Mouse (Mus musculus) kidney, embryonic 14.5 days (tissue): ENCODE results near the gene Naif1. TPM values are rescaled to one million over a fixed set of nuclear protein-coding genes. Genes with fewer than 3 reads are reported as not detected.
"Not testable (repeated sequence)": the region's sequence is repeated elsewhere in the genome, so short reads cannot be mapped to it uniquely, and the experiment has no call there.

Experiments used
- ATAC-seq: fragments of 200-750 bp; cut with Nextera tagmentation; 2 replicates; pipeline ENCODE4 v1.8.0; 2017; ENCODE audit warnings: moderate number of reproducible peaks, mild to moderate bottlenecking, moderate TSS enrichment, moderate library complexity; ENCODE audit not compliant: low FRiP score, low TSS enrichment
- H3K27ac ChIP-seq: fragments of 300-500 bp; sonication (generic); 2 replicates; pipeline ENCODE4 v1.5.1; 2014; ENCODE audit warnings: low read depth, mild to moderate bottlenecking, low read length, moderate library complexity, mixed read lengths
- H3K27me3 ChIP-seq: fragments of 300-500 bp; sonication (generic); 2 replicates; pipeline ENCODE4 v1.6.1; 2014; ENCODE audit warnings: mild to moderate bottlenecking, low read length; ENCODE audit not compliant: control insufficient read depth, insufficient read depth
- H3K36me3 ChIP-seq: fragments of 300-500 bp; sonication (generic); 2 replicates; pipeline ENCODE4 v1.6.1; 2014; ENCODE audit warnings: low read length, mixed read lengths; ENCODE audit not compliant: control insufficient read depth, insufficient read depth
- H3K4me1 ChIP-seq: fragments of 300-500 bp; sonication (generic); 2 replicates; pipeline ENCODE4 v1.6.1; 2014; ENCODE audit warnings: low read length, mixed read lengths; ENCODE audit not compliant: control insufficient read depth, insufficient read depth
- H3K4me2 ChIP-seq: fragments of 300-500 bp; sonication (generic); replicated peaks from 2 replicates; pipeline ENCODE4 v1.6.1; 2014; ENCODE audit warnings: low read depth, mild to moderate bottlenecking, low read length
- H3K4me3 ChIP-seq: fragments of 300-500 bp; sonication (generic); 2 replicates; pipeline ENCODE4 v1.5.1; 2014; ENCODE audit warnings: mild to moderate bottlenecking, low read length
- H3K9ac ChIP-seq: fragments of 300-500 bp; sonication (generic); 2 replicates; pipeline ENCODE4 v1.6.1; 2014; ENCODE audit warnings: low read depth, mild to moderate bottlenecking, low read length, moderate library complexity
- H3K9me3 ChIP-seq: fragments of 300-500 bp; sonication (generic); 2 replicates; pipeline ENCODE4 v1.6.1; 2016; ENCODE audit warnings: low read length; ENCODE audit not compliant: control insufficient read depth
- WGBS: fragments of 180-500 bp; shearing (Covaris S2); extraction: QIAGEN DNeasy Blood & Tissue Kit; methylation state at CpG from one replicate; pipeline ENCODE4 v1.1.7; 2014; 5-methylcytosine and 5-hydroxymethylcytosine counted together
- polyA plus RNA-seq: library from polyadenylated mRNA; unstranded; fragments of >200 nt; fragmentation: Nextera tagmentation; extraction: Ambion mirVana; gene quantifications from 2 replicates; pipeline ENCODE4 v1.2.1, GENCODE M21; 2014

Gene Naif1
- polyA plus RNA-seq, 1 experiment from 2014 or later, result 6.4 TPM

DNA sequence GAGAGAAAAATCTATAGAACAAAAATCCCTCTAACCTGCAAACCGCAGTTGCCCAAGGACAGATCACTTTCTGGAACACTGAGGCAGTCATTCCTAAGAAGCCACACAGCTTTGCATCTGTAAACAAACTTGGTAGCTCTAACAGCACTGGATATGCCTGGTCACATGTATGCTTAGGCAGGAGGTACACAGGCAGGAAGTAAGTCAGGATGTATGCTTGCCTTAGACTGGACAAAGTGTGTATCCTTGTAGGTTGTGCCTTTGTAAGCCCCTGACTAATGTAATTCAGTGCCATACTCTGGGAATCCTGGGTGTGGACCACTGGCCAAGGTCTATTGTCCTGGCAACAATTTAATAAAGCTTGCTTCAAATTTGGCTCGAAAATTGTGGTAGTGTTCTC, 13.5 kb downstream of the Naif1 start:
- no peaks in the 10 kb centered on the region for H3K9me3 ChIP-seq
- H3K27me3 ChIP-seq, result no peaks in the 10 kb centered on the region
- H3K9ac ChIP-seq, result no peak overlapping the region
- no peak overlapping the region for H3K27ac ChIP-seq
- WGBS, result 81% methylated on average over 2 of the region's 2 CpGs
- no peak overlapping the region for H3K4me3 ChIP-seq
- H3K4me1 ChIP-seq, result no peaks in the 10 kb centered on the region
- no peaks in the 10 kb centered on the region for H3K36me3 ChIP-seq
- ATAC-seq, result no peak
- no peak overlapping the region for H3K4me2 ChIP-seq

- WGBS, result 64% methylated on average over 6 of the region's 6 CpGs
- ATAC-seq, result no peak
- no peak overlapping the region for H3K27ac ChIP-seq
Measured at GRCm38 (mm10) chr2:32464212-32464891, 14.1 kb downstream of the Naif1 start.

DNA sequence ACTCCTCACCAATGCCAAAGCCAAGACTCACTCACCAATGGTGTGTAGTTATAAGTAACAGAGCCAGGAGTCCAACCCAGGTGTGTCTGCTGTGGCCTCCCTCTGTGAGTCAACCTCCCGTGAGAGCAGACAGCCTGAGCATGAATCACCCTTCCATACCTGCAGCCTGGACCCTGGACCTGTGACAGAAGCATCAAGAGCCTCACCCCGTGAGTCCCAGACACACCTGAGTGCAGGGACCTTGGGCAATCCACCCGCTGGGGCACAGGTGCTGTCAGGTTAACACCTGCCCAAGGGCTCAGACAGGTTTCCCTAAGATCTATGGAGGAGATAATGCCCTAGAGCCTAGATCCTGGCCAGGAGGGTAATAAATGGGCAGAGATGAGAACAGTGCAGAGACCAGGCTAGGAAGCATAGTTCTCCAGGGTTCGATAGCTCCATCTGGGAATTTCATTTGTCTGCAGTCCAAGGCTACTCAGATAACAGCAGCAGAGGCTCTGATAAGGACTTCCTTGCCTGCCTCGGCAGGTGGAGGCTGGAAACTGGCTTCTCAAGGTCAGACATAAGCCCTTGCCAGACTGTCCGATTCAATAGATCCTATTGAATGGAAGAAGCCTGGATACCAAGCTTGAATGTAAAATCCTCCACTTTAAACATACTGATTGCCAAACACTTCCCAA, 20.9 kb downstream of the Naif1 start:
- no peak overlapping the region for H3K4me2 ChIP-seq
- no peak overlapping the region for H3K9ac ChIP-seq
- WGBS, result 84% methylated on average over 6 of the region's 6 CpGs
- H3K27ac ChIP-seq, result no peak overlapping the region
- H3K9me3 ChIP-seq, result peaks cover 3% of the 10 kb centered on the region; the same call in 1 of the 2 replicates
- H3K4me1 ChIP-seq, result no peaks in the 10 kb centered on the region
- no peaks in the 10 kb centered on the region for H3K36me3 ChIP-seq
- no peak for ATAC-seq
- H3K4me3 ChIP-seq, result no peak overlapping the region
- H3K27me3 ChIP-seq, result no peaks in the 10 kb centered on the region

More at GRCm38 (mm10) chr2:32464212-32464891, 14.1 kb downstream of the Naif1 start:
- Histone ChIP-seq H3K36me3 (no peaks in the 10 kb centered on the region), H3K9me3 (no peaks in the 10 kb centered on the region), H3K4me2 (no peak overlapping the region), H3K27me3 (no peaks in the 10 kb centered on the region), H3K4me1 (no peaks in the 10 kb centered on the region), H3K4me3 (no peak overlapping the region), H3K9ac (no peak overlapping the region)

GRCm38 (mm10) chr2:32471681-32472061, 21.4 kb downstream of the Naif1 start:
- no peak for ATAC-seq
- WGBS, result 78% methylated on average over 6 of the region's 6 CpGs

GRCm38 (mm10) chr2:32475361-32475760, 25.1 kb downstream of the Naif1 start:
- not testable (repeated sequence) for H3K9ac ChIP-seq, H3K27me3 ChIP-seq, H3K27ac ChIP-seq, H3K4me3 ChIP-seq, H3K4me1 ChIP-seq, H3K9me3 ChIP-seq, H3K36me3 ChIP-seq, H3K4me2 ChIP-seq, ATAC-seq
- WGBS, result 100% methylated on average over 4 of the region's 9 CpGs

More at GRCm38 (mm10) chr2:32471681-32472061, 21.4 kb downstream of the Naif1 start:
- no peak overlapping the region for H3K4me3 ChIP-seq
- no peak overlapping the region for H3K9ac ChIP-seq
- H3K27me3 ChIP-seq, result no peaks in the 10 kb centered on the region
- H3K9me3 ChIP-seq, result peaks cover 3% of the 10 kb centered on the region; the same call in 1 of the 2 replicates
- no peaks in the 10 kb centered on the region for H3K36me3 ChIP-seq
- H3K27ac ChIP-seq, result no peak overlapping the region
- H3K4me1 ChIP-seq, result no peaks in the 10 kb centered on the region
- no peak overlapping the region for H3K4me2 ChIP-seq

- no peaks in the 10 kb centered on the region for H3K36me3 ChIP-seq
- H3K27me3 ChIP-seq, result no peaks in the 10 kb centered on the region
- H3K9ac ChIP-seq, result no peak overlapping the region
- H3K4me3 ChIP-seq, result no peak overlapping the region
- no peaks in the 10 kb centered on the region for H3K9me3 ChIP-seq
- WGBS, result 88% methylated on average over 8 of the region's 8 CpGs
- no peak for ATAC-seq
- H3K4me2 ChIP-seq, result no peak overlapping the region
- H3K4me1 ChIP-seq, result no peaks in the 10 kb centered on the region
- no peak overlapping the region for H3K27ac ChIP-seq
Measured at GRCm38 (mm10) chr2:32482351-32482750, 32.1 kb downstream of the Naif1 start.

DNA sequence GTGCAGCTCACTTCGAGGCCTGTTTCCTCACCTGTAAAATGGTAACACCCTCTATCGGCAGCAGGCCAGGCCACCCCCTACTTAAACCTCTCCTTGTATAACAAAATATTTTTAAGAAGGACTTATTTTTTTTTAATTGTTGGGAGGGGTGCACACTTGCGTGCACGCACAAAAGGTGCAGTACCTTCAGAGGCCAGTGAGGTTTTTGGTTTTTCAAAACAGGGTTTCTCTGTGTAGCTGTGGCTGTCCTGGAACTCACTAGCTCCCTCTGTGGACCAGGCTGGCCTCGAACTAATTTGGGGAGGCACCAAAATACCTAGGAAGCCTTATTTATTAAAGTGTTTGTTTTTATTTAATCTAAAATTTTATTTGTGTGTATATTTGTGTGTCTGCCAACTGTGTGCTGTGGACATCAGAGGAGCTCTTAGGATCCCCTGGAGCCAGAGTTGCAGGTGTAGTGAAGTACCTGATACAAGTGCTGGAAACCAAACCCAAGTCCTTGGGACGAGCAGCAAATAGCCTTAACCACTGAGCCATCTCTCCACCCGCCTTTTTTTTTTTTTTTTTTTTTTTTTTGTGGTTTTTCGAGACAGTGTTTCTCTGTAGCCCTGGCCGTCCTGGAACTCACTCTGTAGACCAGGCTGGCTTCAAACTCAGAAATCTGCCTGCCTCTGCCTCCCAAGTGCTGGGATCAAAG, 33.1 kb downstream of the Naif1 start:
- Histone ChIP-seq H3K4me1 (no peaks in the 10 kb centered on the region), H3K27me3 (no peaks in the 10 kb centered on the region), H3K9me3 (no peaks in the 10 kb centered on the region), H3K4me2 (no peak overlapping the region), H3K36me3 (no peaks in the 10 kb centered on the region), H3K9ac (no peak overlapping the region), H3K4me3 (no peak overlapping the region), H3K27ac (no peak overlapping the region)
- no peak for ATAC-seq
- 71% methylated on average over 9 of the region's 9 CpGs for WGBS

DNA sequence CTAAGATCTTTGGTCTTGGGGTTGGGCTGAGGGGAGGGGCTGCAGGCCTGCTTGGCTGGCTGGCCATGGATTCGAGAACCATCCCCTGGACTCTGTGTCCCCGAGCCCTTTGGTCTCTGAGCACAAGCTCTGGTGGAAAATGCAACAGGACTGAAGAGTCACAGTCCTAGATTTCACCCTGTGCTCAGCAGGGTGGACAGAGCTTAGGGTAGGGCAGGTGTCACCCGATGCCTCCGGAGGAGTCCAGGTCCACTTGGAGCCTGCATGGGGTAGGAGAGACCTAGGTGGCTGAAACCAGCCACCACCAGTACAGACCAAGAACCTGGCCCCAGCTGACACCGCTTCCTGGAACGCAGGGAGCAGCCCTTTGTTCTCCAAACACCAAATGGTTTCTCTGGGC, 34.7 kb downstream of the Naif1 start:
- Histone ChIP-seq H3K27me3 (no peaks in the 10 kb centered on the region), H3K9ac (no peak overlapping the region; the same call in 1 of the 2 replicates), H3K4me2 (no peak overlapping the region), H3K27ac (no peak overlapping the region), H3K4me1 (no peaks in the 10 kb centered on the region), H3K9me3 (no peaks in the 10 kb centered on the region), H3K4me3 (no peak overlapping the region), H3K36me3 (no peaks in the 10 kb centered on the region)
- no peak for ATAC-seq
- WGBS, result 69% methylated on average over 6 of the region's 6 CpGs

GRCm38 (mm10) chr2:32485751-32486150, 35.5 kb downstream of the Naif1 start:
- H3K36me3 ChIP-seq, result no peaks in the 10 kb centered on the region
- no peak overlapping the region; the same call in 1 of the 2 replicates for H3K9ac ChIP-seq
- ATAC-seq, result no peak
- H3K27ac ChIP-seq, result no peak overlapping the region
- no peaks in the 10 kb centered on the region for H3K9me3 ChIP-seq
- H3K4me2 ChIP-seq, result no peak overlapping the region
- no peaks in the 10 kb centered on the region for H3K4me1 ChIP-seq
- H3K27me3 ChIP-seq, result no peaks in the 10 kb centered on the region
- H3K4me3 ChIP-seq, result no peak overlapping the region
- WGBS, result 79% methylated on average over 4 of the region's 4 CpGs
